Mouse (Mus musculus) stomach, embryonic 14.5 days (tissue): ENCODE results near the gene Pdpk1. TPM values are rescaled to one million over a fixed set of nuclear protein-coding genes. Genes with fewer than 3 reads are reported as not detected.
A peak's percentile ranks its signal among the peaks of the same experiment; 100 is the strongest.

Experiments used
- ATAC-seq: fragments of 200-750 bp; cut with Nextera tagmentation; 2 replicates; pipeline ENCODE4 v1.8.0; 2017; ENCODE audit warnings: low read depth, moderate TSS enrichment; ENCODE audit not compliant: insufficient number of reproducible peaks, insufficient read depth, low FRiP score
- H3K27ac ChIP-seq: fragments of 300-500 bp; sonication (generic); 2 replicates; pipeline ENCODE4 v1.5.1; 2014; ENCODE audit warnings: mild to moderate bottlenecking, low read length, moderate library complexity, mixed read lengths
- H3K27me3 ChIP-seq: fragments of 300-500 bp; sonication (generic); 2 replicates; pipeline ENCODE4 v1.6.1; 2014; ENCODE audit warnings: low read length, control low read depth, mixed read lengths; ENCODE audit not compliant: control insufficient read depth, insufficient read depth
- H3K36me3 ChIP-seq: fragments of 300-500 bp; sonication (generic); 2 replicates; pipeline ENCODE4 v1.6.1; 2014; ENCODE audit warnings: mild to moderate bottlenecking, control low read depth, low read length, moderate library complexity, mixed read lengths; ENCODE audit not compliant: control insufficient read depth, insufficient read depth
- H3K4me1 ChIP-seq: fragments of 300-500 bp; sonication (generic); 2 replicates; pipeline ENCODE4 v1.6.1; 2014; ENCODE audit warnings: low read length, control low read depth, mixed read lengths; ENCODE audit not compliant: control insufficient read depth, insufficient read depth
- H3K4me2 ChIP-seq: fragments of 300-500 bp; sonication (generic); replicated peaks from 2 replicates; pipeline ENCODE4 v1.6.1; 2014; ENCODE audit warnings: low read depth, low read length, control low read depth
- H3K4me3 ChIP-seq: fragments of 300-500 bp; sonication (generic); 2 replicates; pipeline ENCODE4 v1.5.1; 2014; ENCODE audit warnings: low read depth, low read length, control low read depth
- H3K9ac ChIP-seq: fragments of 300-500 bp; sonication (generic); replicated peaks from 2 replicates; pipeline ENCODE4 v1.6.1; 2014; ENCODE audit warnings: low read depth, mild to moderate bottlenecking, control low read depth, low read length, moderate library complexity, mixed read lengths
- H3K9me3 ChIP-seq: fragments of 300-500 bp; sonication (generic); 2 replicates; pipeline ENCODE4 v1.6.1; 2016; ENCODE audit warnings: low read depth, low read length, control low read depth; ENCODE audit not compliant: control insufficient read depth
- WGBS: fragments of 180-500 bp; shearing (Covaris S2); extraction: QIAGEN DNeasy Blood & Tissue Kit; methylation state at CpG from one replicate; pipeline ENCODE4 v1.1.7; 2014; 5-methylcytosine and 5-hydroxymethylcytosine counted together
- polyA plus RNA-seq: library from polyadenylated mRNA; unstranded; fragments of >200 nt; fragmentation: Nextera tagmentation; extraction: Ambion mirVana; gene quantifications from 2 replicates; pipeline ENCODE4 v1.2.1, GENCODE M21; 2014

The Pdpk1 gene
- polyA plus RNA-seq, 1 experiment from 2014 or later: 44.3 TPM

DNA sequence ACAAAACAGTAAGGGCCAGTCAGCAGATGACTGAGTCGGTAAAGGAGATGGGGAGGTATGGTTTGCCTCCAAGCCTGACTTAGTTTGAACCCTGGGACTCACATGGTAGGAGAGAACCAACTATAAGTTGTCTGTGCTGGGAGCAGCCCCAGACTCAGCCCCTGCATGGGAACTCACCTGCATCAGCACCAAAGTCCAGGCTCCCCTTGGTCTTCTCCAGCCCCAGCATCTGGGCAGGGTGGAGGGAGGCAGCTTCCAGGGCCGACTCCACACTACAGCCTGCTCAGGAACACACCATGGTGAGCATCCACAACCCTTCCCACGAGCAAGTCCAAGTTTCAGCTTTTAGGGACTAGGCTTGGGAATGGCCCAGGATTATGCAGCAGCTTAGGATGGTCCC is 5.7 kb upstream of the Pdpk1 start:
- no peak overlapping the region for H3K9ac ChIP-seq
- no peak for ATAC-seq
- H3K4me1 ChIP-seq: peaks cover 3% of the 10 kb centered on the region; the same call in 1 of the 2 replicates
- H3K9me3 ChIP-seq: no peaks in the 10 kb centered on the region
- no peaks in the 10 kb centered on the region for H3K27me3 ChIP-seq
- no peak overlapping the region for H3K4me3 ChIP-seq
- 80% methylated on average over 3 of the region's 3 CpGs for WGBS
- no peak overlapping the region for H3K4me2 ChIP-seq
- H3K36me3 ChIP-seq: peaks cover 11% of the 10 kb centered on the region
- H3K27ac ChIP-seq: no peak overlapping the region

DNA sequence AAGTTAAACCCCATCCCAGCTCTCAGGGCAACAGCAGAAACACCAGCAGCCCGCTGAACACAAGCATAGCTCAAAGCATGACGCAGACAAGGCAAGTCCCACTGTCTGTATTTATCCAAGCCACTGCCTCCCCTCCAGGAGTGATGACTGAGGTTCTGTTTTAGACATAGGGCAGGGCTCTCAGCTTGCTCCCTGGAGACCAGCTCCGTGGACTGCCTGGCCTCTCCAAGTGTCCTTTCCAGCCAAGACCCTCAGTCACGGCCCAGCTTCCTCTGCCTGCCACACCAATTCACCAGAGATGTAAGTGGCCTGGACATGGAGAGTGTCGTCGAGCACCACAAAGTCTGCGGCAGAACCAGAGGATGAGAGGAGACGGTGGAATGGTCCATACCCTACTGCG is 5.0 kb upstream of the Pdpk1 start:
- no peak overlapping the region for H3K27ac ChIP-seq
- no peaks in the 10 kb centered on the region for H3K9me3 ChIP-seq
- H3K27me3 ChIP-seq: no peaks in the 10 kb centered on the region
- ATAC-seq: no peak
- H3K4me1 ChIP-seq: peaks cover 3% of the 10 kb centered on the region; the same call in 1 of the 2 replicates
- H3K4me3 ChIP-seq: no peak overlapping the region
- H3K9ac ChIP-seq: no peak overlapping the region
- H3K36me3 ChIP-seq: peaks cover 11% of the 10 kb centered on the region
- no peak overlapping the region for H3K4me2 ChIP-seq
- WGBS: 88% methylated on average over 9 of the region's 9 CpGs

- Histone ChIP-seq H3K9me3 (no peaks in the 10 kb centered on the region), H3K4me2 (no peak overlapping the region), H3K27ac (no peak overlapping the region), H3K4me1 (peaks cover 3% of the 10 kb centered on the region; the same call in 1 of the 2 replicates), H3K27me3 (no peaks in the 10 kb centered on the region), H3K36me3 (peaks cover 11% of the 10 kb centered on the region), H3K9ac (no peak overlapping the region), H3K4me3 (no peak overlapping the region)
- WGBS: 66% methylated on average over 3 of the region's 3 CpGs
- ATAC-seq: no peak
Observed at GRCm38 (mm10) chr17:24154463-24154862, 3.7 kb upstream of the Pdpk1 start.

- 1% methylated on average over 26 of the region's 26 CpGs for WGBS
- peak; percentile 93 for ATAC-seq
Observed at GRCm38 (mm10) chr17:24151890-24152563, 1.3 kb upstream of the Pdpk1 start.

DNA sequence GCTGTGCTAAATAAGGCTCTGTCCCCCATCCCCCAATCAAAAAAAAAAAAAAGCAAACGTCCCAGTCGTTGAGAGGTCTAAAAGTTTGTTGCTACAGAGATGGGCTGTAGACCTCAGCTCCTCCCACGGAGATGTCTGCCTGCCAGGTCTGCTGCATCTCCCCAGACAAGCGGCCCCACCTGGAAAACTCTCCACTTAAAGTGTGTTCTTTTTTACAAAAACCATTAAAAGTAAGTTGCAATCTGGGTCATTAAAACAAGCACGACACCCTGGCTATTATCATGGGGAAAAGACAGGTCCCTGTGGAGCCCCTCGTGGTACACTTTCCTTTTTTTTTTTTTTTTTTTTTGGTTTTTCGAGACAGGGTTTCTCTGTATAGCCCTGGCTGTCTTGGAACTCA is 658 bp upstream of the Pdpk1 start:
- Histone ChIP-seq H3K4me1 (peaks cover 3% of the 10 kb centered on the region; the same call in 1 of the 2 replicates), H3K9me3 (no peaks in the 10 kb centered on the region), H3K36me3 (peaks cover 6% of the 10 kb centered on the region; the same call in 1 of the 2 replicates), H3K4me3 (peak overlapping the region; percentile 32), H3K27me3 (no peaks in the 10 kb centered on the region), H3K27ac (no peak overlapping the region), H3K9ac (no peak overlapping the region), H3K4me2 (peak overlapping the region; percentile 80)
- no peak for ATAC-seq
- WGBS: 11% methylated on average over 7 of the region's 7 CpGs

More at GRCm38 (mm10) chr17:24151890-24152563, 1.3 kb upstream of the Pdpk1 start:
- Histone ChIP-seq H3K9me3 (no peaks in the 10 kb centered on the region), H3K36me3 (peaks cover 6% of the 10 kb centered on the region; the same call in 1 of the 2 replicates), H3K27me3 (no peaks in the 10 kb centered on the region), H3K4me3 (peak overlapping the region; percentile 32), H3K4me2 (peak overlapping the region; percentile 80), H3K27ac (no peak overlapping the region), H3K9ac (0 out of 2 replicates have a peak overlapping the region, but pooled peaks have one; percentile 25), H3K4me1 (peaks cover 3% of the 10 kb centered on the region; the same call in 1 of the 2 replicates)

DNA sequence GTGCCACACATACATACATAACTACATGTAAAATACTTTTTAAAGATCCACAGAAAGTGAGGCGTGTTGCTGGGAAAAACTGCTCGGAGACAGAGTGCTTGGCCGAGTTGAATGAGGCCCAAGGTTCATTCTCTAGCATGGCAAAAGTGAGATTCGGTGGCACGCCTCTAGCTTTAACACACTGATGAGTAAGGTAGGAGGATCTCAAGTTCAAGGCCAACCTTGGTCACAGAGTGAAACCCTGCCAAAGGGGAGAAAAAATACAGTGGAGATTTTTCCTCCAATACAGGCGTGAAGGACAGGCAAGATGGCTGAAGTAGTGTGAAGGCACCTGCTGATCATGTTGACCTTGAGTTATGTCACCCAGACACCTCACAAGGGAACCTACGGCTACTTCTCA is 1.3 kb downstream of the Pdpk1 start:
- no peak overlapping the region for H3K4me2 ChIP-seq
- no peaks in the 10 kb centered on the region for H3K9me3 ChIP-seq
- no peak for ATAC-seq
- peaks cover 3% of the 10 kb centered on the region; the same call in 1 of the 2 replicates for H3K4me1 ChIP-seq
- no peak overlapping the region for H3K4me3 ChIP-seq
- no peaks in the 10 kb centered on the region for H3K36me3 ChIP-seq
- H3K27me3 ChIP-seq: no peaks in the 10 kb centered on the region
- H3K27ac ChIP-seq: no peak overlapping the region
- no peak overlapping the region for H3K9ac ChIP-seq
- 87% methylated on average over 7 of the region's 7 CpGs for WGBS

- H3K36me3 ChIP-seq: no peaks in the 10 kb centered on the region
- H3K9ac ChIP-seq: no peak overlapping the region
- ATAC-seq: no peak
- no peak overlapping the region for H3K4me2 ChIP-seq
- peaks cover 10% of the 10 kb centered on the region for H3K4me1 ChIP-seq
- no peaks in the 10 kb centered on the region for H3K27me3 ChIP-seq
- H3K4me3 ChIP-seq: no peak overlapping the region
- no peak overlapping the region for H3K27ac ChIP-seq
- H3K9me3 ChIP-seq: no peaks in the 10 kb centered on the region
- WGBS: 35% methylated on average over 2 of the region's 2 CpGs
Observed at GRCm38 (mm10) chr17:24142897-24143296, 7.8 kb downstream of the Pdpk1 start.

DNA sequence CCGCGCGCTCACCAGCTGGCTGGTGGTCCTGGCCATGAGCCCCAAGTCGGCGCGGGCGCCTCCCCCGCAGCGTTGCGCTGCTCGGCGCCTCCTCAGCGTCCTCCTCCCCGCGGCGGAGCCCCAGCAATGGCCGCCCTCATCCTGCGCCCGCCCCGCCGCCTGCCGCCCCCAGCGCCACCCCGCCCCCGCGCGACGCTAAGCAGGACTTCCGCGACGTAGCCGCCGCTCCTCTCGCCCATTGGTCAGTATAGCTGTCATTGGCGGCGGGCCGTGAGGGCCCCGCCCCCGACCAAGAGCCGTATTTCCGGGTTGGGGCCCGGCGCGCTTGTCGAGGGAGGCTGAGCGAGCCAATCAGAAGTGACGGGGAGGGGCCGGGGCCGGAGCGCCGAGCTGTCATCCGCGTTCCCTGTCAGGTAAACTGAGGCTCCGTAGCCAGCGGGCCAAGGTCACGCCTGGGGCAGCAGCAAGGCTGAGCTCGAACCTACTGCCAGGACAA is 9.3 kb downstream of the Pdpk1 start:
- Histone ChIP-seq H3K4me3 (peak overlapping the region; percentile 92), H3K9me3 (no peaks in the 10 kb centered on the region), H3K9ac (peak overlapping the region; percentile 97), H3K27me3 (no peaks in the 10 kb centered on the region), H3K4me2 (peak overlapping the region; percentile 51), H3K27ac (peak overlapping the region; percentile 77), H3K4me1 (peaks cover 13% of the 10 kb centered on the region), H3K36me3 (no peaks in the 10 kb centered on the region)
- WGBS: under 1% methylated on average over 46 of the region's 57 CpGs
- ATAC-seq: peak; percentile 98
